Comparison of ENCODE assay signal across 8 mouse cellular contexts in genomic region chr17:47141843-47142215, GRCm38 (mm10).
DNase-seq lines count a peak whose midpoint lies in the region; ATAC-seq lines count a peak whose summit lies in the region.

No protein-coding gene starts in this region.

- peak; percentile 59 for DNase-seq in embryo, embryonic 10.5 days (ENCODE audit: low spot score)
- DNase-seq in left cerebral cortex, postnatal 4 days, result peak; percentile 35
- peak; percentile 24 for DNase-seq in neural tube, embryonic 10.5 days (ENCODE audit: extremely low spot score, low spot score)
- no peak for DNase-seq in gastrocnemius, postnatal 36 days

- ATAC-seq in megakaryocyte, adult 5-6 weeks (ENCODE audit: poor library complexity, severe bottlenecking), result no peak
- ATAC-seq in heart, embryonic 14.5 days (ENCODE audit: insufficient number of reproducible peaks, insufficient read depth, low FRiP score, low read depth), result no peak
- no peak for ATAC-seq in megakaryocyte progenitor cell, adult 5-6 weeks (replicated peaks; ENCODE audit: poor library complexity)

- H3K36me3 ChIP-seq in megakaryocyte, embryonic 14.5 days (replicated peaks; ENCODE audit: low read length), result peaks cover 8% of the 10 kb centered on the region
- 0 out of 2 replicates have a peak, but pooled peaks cover 4% of the 10 kb centered on the region for H3K36me3 ChIP-seq in heart, embryonic 14.5 days (ENCODE audit: control insufficient read depth, insufficient read depth, low read length)

- WGBS in heart, embryonic 14.5 days, result under 1% methylated on average over 12 of the region's 12 CpGs

- no peaks in the 10 kb centered on the region for H3K9me3 ChIP-seq in megakaryocyte, embryonic 14.5 days
- H3K9me3 ChIP-seq in heart, embryonic 14.5 days (ENCODE audit: control insufficient read depth, low read length), result no peaks in the 10 kb centered on the region

- intact Hi-C loops in left cerebral cortex, postnatal 4 days (cut with DNase I), result loop anchor here (5.0 to 10.0 kb wide), 2 partner anchors 105 to 153 kb away; no protein-coding TSS in a partner anchor
- intact Hi-C loops in gastrocnemius, postnatal 36 days (cut with DNase I), result no loop called here

- H3K4me2 ChIP-seq in heart, embryonic 14.5 days (ENCODE audit: low read length), result peak overlapping the region; percentile 96

- peaks cover 25% of the 10 kb centered on the region for H3K27me3 ChIP-seq in megakaryocyte, embryonic 14.5 days (replicated peaks)
- no peaks in the 10 kb centered on the region for H3K27me3 ChIP-seq in heart, embryonic 14.5 days (ENCODE audit: control insufficient read depth, insufficient read depth, low read length)

- peak overlapping the region; percentile 21 to 97 for H3K27ac ChIP-seq in heart, embryonic 14.5 days (replicated peaks in 1 of 2; ENCODE audit: control insufficient read depth in 1 of 2, insufficient read depth in 1 of 2, low read depth in 2 of 2, low read length in 2 of 2)

- H3K4me1 ChIP-seq in megakaryocyte, embryonic 14.5 days, result peaks cover 60% of the 10 kb centered on the region
- H3K4me1 ChIP-seq in heart, embryonic 14.5 days (ENCODE audit: control insufficient read depth in 2 of 2, insufficient read depth in 2 of 2, low read length in 2 of 2), result peaks cover 6 to 30% of the 10 kb centered on the region in 2 experiments; a peak in 3 of 4 replicates

- H3K9ac ChIP-seq in heart, embryonic 14.5 days (ENCODE audit: low read length), result peak overlapping the region; percentile 81

- H3K4me3 ChIP-seq in megakaryocyte, embryonic 14.5 days (replicated peaks), result peak overlapping the region; percentile 95
- peak overlapping the region; percentile 75 to 79 for H3K4me3 ChIP-seq in heart, embryonic 14.5 days (ENCODE audit: control insufficient read depth in 1 of 2, insufficient read depth in 1 of 2, low read depth in 1 of 2, low read length in 2 of 2)

Comparison
In these comparisons a context has a peak if more than half of its experiments do, and no peak if none do; other contexts are left out.
1. DNase-seq: peak in embryo, embryonic 10.5 days (single experiment), left cerebral cortex, postnatal 4 days (single experiment) and neural tube, embryonic 10.5 days (single experiment); none in gastrocnemius, postnatal 36 days (0 of 2).